Mouse (Mus musculus) kidney, embryonic 15.5 days (tissue): ENCODE results near the gene Serping1. TPM values are rescaled to one million over a fixed set of nuclear protein-coding genes. Genes with fewer than 3 reads are reported as not detected.

Source experiments
- ATAC-seq: fragments of 200-750 bp; cut with Nextera tagmentation; replicated peaks from 2 replicates; pipeline ENCODE4 v1.8.0; 2017; ENCODE audit warnings: moderate TSS enrichment; ENCODE audit not compliant: low FRiP score
- H3K27ac ChIP-seq: fragments of 300-500 bp; sonication (generic); 2 replicates; pipeline ENCODE4 v1.5.1; 2015; ENCODE audit warnings: mild to moderate bottlenecking, inconsistent platforms
- H3K27me3 ChIP-seq: fragments of 300-500 bp; sonication (generic); 2 replicates; pipeline ENCODE4 v1.6.1; 2015; ENCODE audit warnings: inconsistent platforms
- H3K36me3 ChIP-seq: fragments of 300-500 bp; sonication (generic); 2 replicates; pipeline ENCODE4 v1.6.1; 2015; ENCODE audit warnings: inconsistent platforms
- H3K4me1 ChIP-seq: fragments of 300-500 bp; sonication (generic); 2 replicates; pipeline ENCODE4 v1.6.1; 2015; ENCODE audit warnings: inconsistent platforms
- H3K4me2 ChIP-seq: fragments of 300-500 bp; sonication (generic); 2 replicates; pipeline ENCODE4 v1.6.1; 2015; ENCODE audit warnings: moderate library complexity, mild to moderate bottlenecking, inconsistent platforms
- H3K4me3 ChIP-seq: fragments of 300-500 bp; sonication (generic); replicated peaks from 2 replicates; pipeline ENCODE4 v1.5.1; 2015; ENCODE audit warnings: mild to moderate bottlenecking, inconsistent platforms
- H3K9ac ChIP-seq: fragments of 300-500 bp; sonication (generic); 2 replicates; pipeline ENCODE4 v1.6.1; 2015; ENCODE audit warnings: mild to moderate bottlenecking, inconsistent platforms
- H3K9me3 ChIP-seq: fragments of 300-500 bp; sonication (generic); replicated peaks from 2 replicates; pipeline ENCODE4 v1.6.1; 2016; ENCODE audit warnings: inconsistent platforms
- WGBS: fragments of 180-500 bp; shearing (Covaris S2); methylation state at CpG from one replicate; pipeline ENCODE4 v1.1.7; 2015; ENCODE audit warnings: mixed read lengths; 5-methylcytosine and 5-hydroxymethylcytosine counted together
- polyA plus RNA-seq: library from polyadenylated mRNA; unstranded; fragments of >200 nt; fragmentation: Nextera tagmentation; extraction: Ambion mirVana; gene quantifications from 2 replicates; pipeline ENCODE4 v1.2.1, GENCODE M21; 2015

The Serping1 gene
- polyA plus RNA-seq, 1 experiment from 2014 or later, result 109 TPM

DNA sequence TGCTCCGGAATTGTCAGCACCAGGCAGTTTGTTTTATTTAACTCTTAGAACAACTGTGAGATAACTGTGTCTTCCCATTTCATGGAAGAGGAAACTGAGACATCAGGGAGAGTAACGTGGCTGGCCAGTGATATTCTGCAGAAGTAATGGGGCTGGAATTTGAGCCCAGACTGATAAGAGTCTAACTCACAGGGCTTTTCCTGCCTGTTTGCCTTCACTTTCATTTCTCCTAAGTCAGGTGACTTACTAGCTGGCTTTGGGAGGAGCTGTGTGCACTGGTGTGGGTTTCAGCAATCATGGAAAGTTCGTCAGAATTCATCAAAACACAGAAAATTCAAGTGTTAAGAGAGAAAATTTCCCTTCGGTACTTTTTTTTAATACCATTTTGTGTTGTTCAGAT is 25.1 kb upstream of the Serping1 start:
- H3K4me1 ChIP-seq, result peaks cover 11% of the 10 kb centered on the region
- H3K9me3 ChIP-seq, result no peaks in the 10 kb centered on the region
- 76% methylated on average over 4 of the region's 4 CpGs for WGBS
- ATAC-seq, result no peak
- H3K4me2 ChIP-seq, result no peak overlapping the region
- no peak overlapping the region for H3K4me3 ChIP-seq
- H3K36me3 ChIP-seq, result no peaks in the 10 kb centered on the region
- no peak overlapping the region for H3K27ac ChIP-seq
- no peak overlapping the region for H3K9ac ChIP-seq
- no peaks in the 10 kb centered on the region for H3K27me3 ChIP-seq

DNA sequence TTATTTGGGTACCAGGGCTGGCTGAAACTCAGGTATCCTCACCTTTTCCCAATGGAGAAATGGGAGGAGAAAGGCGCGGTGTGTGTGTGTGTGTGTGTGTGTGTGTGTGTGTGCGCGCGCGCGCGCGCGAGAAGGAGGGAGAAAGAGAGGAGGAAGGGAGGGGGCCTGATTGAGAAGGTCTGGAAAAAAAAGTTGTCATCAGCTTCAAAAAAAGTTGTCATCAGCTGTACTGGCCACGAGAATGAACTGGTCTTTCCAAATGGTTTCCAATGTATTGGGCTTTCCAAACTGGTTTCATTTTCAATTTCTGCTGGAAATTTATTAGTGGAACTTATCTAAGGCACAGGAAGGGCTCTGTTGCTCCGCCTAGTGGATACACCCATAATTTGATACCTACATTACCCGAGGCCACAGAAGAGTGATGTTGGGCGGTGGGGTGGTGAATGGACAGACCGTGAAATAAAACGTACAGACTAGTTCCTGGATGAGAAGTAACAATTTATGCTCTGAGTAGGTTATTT is 23.9 kb upstream of the Serping1 start:
- ATAC-seq, result peak; percentile 79
- H3K4me1 ChIP-seq, result peaks cover 11% of the 10 kb centered on the region
- H3K9ac ChIP-seq, result peak overlapping the region; percentile 58
- H3K4me2 ChIP-seq, result peak overlapping the region; percentile 97
- no peaks in the 10 kb centered on the region for H3K27me3 ChIP-seq
- peak overlapping the region; percentile 60 for H3K4me3 ChIP-seq
- H3K36me3 ChIP-seq, result no peaks in the 10 kb centered on the region
- peak overlapping the region; percentile 77 for H3K27ac ChIP-seq
- under 1% methylated on average over 15 of the region's 16 CpGs for WGBS
- H3K9me3 ChIP-seq, result no peaks in the 10 kb centered on the region

- H3K9me3 ChIP-seq, result no peaks in the 10 kb centered on the region
- H3K4me2 ChIP-seq, result peak within 1 kb of the TSS; percentile 97
- H3K4me1 ChIP-seq, result peaks cover 11% of the 10 kb centered on the region
- no peaks in the 10 kb centered on the region for H3K36me3 ChIP-seq
- peak within 1 kb of the TSS; percentile 58 for H3K9ac ChIP-seq
- H3K27ac ChIP-seq, result peak within 1 kb of the TSS; percentile 77
- H3K4me3 ChIP-seq, result peak within 1 kb of the TSS; percentile 60
- no peaks in the 10 kb centered on the region for H3K27me3 ChIP-seq
- WGBS, result under 1% methylated on average over 21 of the region's 21 CpGs
- ATAC-seq, result peak; percentile 88
Observed at GRCm38 (mm10) chr2:84798493-84798921, 23.3 kb upstream of the Serping1 start, which contains the start of gene Ube2l6. TSS of gene Ube2l6 (plus strand) at chr2:84798828.

GRCm38 (mm10) chr2:84797833-84798492 is 22.7 kb upstream of the Serping1 start:
- Histone ChIP-seq H3K36me3 (no peaks in the 10 kb centered on the region), H3K27ac (peak overlapping the region; percentile 77), H3K4me3 (peak overlapping the region; percentile 60), H3K9ac (peak overlapping the region; percentile 58), H3K4me2 (peak overlapping the region; percentile 97), H3K27me3 (no peaks in the 10 kb centered on the region), H3K9me3 (no peaks in the 10 kb centered on the region), H3K4me1 (peaks cover 11% of the 10 kb centered on the region)
- 10% methylated on average over 13 of the region's 13 CpGs for WGBS
- peak; percentile 43 for ATAC-seq

DNA sequence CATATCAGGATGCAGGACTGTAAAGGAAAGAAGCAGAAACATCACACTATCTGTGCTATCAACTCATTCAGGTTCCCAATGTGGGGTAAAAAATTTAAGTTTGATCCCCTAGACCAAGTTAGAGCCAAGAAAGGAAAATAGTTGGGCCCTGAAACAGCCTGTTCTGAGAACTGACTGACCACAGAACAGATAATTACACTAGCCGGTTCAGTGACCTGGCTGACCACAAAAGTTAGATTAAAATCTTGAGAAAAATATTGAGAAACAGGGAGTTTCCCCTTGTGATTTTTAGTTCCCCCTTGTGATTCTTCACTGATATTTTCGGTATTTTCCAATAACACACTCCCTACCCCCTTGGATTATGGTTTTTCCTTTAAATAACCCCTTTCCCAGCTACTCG is 18.6 kb upstream of the Serping1 start:
- peaks cover 8% of the 10 kb centered on the region; the same call in 1 of the 2 replicates for H3K4me1 ChIP-seq
- H3K9me3 ChIP-seq, result no peaks in the 10 kb centered on the region
- no peaks in the 10 kb centered on the region for H3K27me3 ChIP-seq
- 76% methylated on average over 3 of the region's 3 CpGs for WGBS
- H3K9ac ChIP-seq, result no peak overlapping the region
- no peak overlapping the region for H3K4me3 ChIP-seq
- H3K4me2 ChIP-seq, result no peak overlapping the region
- no peaks in the 10 kb centered on the region for H3K36me3 ChIP-seq
- ATAC-seq, result no peak
- H3K27ac ChIP-seq, result no peak overlapping the region

DNA sequence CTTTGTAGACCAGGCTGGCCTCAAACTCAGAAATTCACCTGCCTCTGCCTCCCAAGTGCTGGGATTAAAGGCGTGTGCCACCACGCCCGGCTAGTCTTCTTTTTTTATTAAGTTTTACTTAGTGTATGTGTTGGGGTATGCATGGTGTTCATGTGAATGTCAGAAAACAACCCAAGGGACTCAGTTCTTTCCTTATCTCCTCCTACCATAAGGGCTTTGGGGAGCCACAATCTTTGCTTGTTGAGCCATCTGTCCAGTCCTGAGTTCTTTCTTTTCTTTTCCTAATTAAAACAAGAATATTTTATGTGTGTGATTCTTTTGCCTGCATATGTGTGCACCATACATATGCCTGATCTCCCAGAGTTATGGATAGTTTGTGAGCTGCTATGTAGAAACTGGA is 17.9 kb upstream of the Serping1 start:
- 90% methylated on average over 3 of the region's 3 CpGs for WGBS
- H3K27me3 ChIP-seq, result no peaks in the 10 kb centered on the region

GRCm38 (mm10) chr2:84792516-84792915 is 17.3 kb upstream of the Serping1 start:
- H3K9me3 ChIP-seq, result no peaks in the 10 kb centered on the region
- WGBS, result 61% methylated on average over 3 of the region's 3 CpGs
- no peak for ATAC-seq
- no peak overlapping the region for H3K27ac ChIP-seq
- no peaks in the 10 kb centered on the region for H3K36me3 ChIP-seq
- H3K4me1 ChIP-seq, result no peaks in the 10 kb centered on the region
- no peak overlapping the region for H3K4me3 ChIP-seq
- no peak overlapping the region for H3K4me2 ChIP-seq
- H3K9ac ChIP-seq, result no peak overlapping the region
- H3K27me3 ChIP-seq, result no peaks in the 10 kb centered on the region

More for the DNA sequence above, 17.9 kb upstream of the Serping1 start:
- H3K4me1 ChIP-seq, result peaks cover 4% of the 10 kb centered on the region; the same call in 1 of the 2 replicates
- no peak overlapping the region for H3K4me3 ChIP-seq
- no peaks in the 10 kb centered on the region for H3K36me3 ChIP-seq
- no peak for ATAC-seq
- no peak overlapping the region for H3K9ac ChIP-seq
- H3K27ac ChIP-seq, result no peak overlapping the region
- no peak overlapping the region for H3K4me2 ChIP-seq
- no peaks in the 10 kb centered on the region for H3K9me3 ChIP-seq

- no peak for ATAC-seq
- Histone ChIP-seq H3K27ac (no peak overlapping the region), H3K36me3 (no peaks in the 10 kb centered on the region), H3K4me3 (no peak overlapping the region), H3K4me1 (no peaks in the 10 kb centered on the region), H3K9me3 (no peaks in the 10 kb centered on the region), H3K27me3 (no peaks in the 10 kb centered on the region), H3K9ac (no peak overlapping the region), H3K4me2 (no peak overlapping the region)
- WGBS, result 46% methylated on average over 9 of the region's 9 CpGs
Observed at GRCm38 (mm10) chr2:84790418-84790817, 15.2 kb upstream of the Serping1 start.

DNA sequence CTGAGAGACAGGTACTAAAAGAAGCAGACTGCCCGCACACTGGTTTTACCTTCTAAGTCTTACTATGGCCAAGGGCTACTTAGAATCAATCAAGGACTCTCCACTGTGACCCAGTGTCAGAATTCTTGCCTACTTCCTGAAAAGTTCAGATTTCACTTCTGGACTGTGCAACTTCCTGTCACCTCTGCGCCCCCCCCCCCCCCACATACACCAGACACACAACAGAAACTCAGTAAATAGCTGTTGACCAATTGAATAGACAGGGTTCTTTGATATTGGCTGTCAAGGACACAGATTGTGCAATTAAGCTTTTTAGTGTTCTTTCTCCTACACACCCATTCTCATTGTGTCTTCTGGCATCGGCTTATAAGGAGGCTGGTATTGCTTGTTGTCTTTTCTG is 13.1 kb upstream of the Serping1 start:
- WGBS, result 69% methylated on average over 3 of the region's 3 CpGs
- no peak for ATAC-seq
- Histone ChIP-seq H3K4me1 (0 out of 2 replicates have a peak, but pooled peaks cover 2% of the 10 kb centered on the region), H3K4me3 (no peak overlapping the region), H3K36me3 (no peaks in the 10 kb centered on the region), H3K27ac (no peak overlapping the region), H3K4me2 (no peak overlapping the region), H3K27me3 (no peaks in the 10 kb centered on the region), H3K9me3 (no peaks in the 10 kb centered on the region), H3K9ac (no peak overlapping the region)

- H3K27ac ChIP-seq, result peak overlapping the region; percentile 41; the same call in 1 of the 2 replicates
- no peak overlapping the region for H3K4me2 ChIP-seq
- no peaks in the 10 kb centered on the region for H3K36me3 ChIP-seq
- no peaks in the 10 kb centered on the region for H3K27me3 ChIP-seq
- H3K4me1 ChIP-seq, result 0 out of 2 replicates have a peak, but pooled peaks cover 2% of the 10 kb centered on the region
- 55% methylated on average over 3 of the region's 3 CpGs for WGBS
- H3K9me3 ChIP-seq, result no peaks in the 10 kb centered on the region
- peak; percentile 56; the same call in 1 of the 2 replicates for ATAC-seq
- no peak overlapping the region for H3K4me3 ChIP-seq
- no peak overlapping the region for H3K9ac ChIP-seq
Observed at GRCm38 (mm10) chr2:84783840-84784566, 8.8 kb upstream of the Serping1 start.

DNA sequence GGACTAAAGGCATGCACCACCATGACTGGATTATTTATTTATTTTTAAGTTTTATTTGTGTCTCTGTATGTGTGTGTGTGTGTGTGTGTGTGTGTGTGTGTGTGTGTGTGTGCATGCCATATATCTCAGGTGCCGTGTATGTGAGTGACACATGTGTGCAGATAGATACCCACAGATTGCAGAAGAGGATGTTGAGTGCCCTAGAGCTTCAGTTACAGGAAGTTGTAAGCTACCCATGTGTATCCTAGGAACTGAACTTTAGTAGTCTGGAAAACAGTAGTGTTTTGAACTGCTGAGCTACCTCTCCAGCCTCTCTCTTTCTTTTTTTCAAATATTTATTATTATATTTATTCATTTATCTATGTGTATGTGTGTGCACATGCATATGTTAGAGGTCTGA is 8.1 kb upstream of the Serping1 start:
- Histone ChIP-seq H3K4me2 (no peak overlapping the region), H3K9me3 (no peaks in the 10 kb centered on the region), H3K27ac (no peak overlapping the region), H3K9ac (no peak overlapping the region), H3K4me3 (no peak overlapping the region), H3K36me3 (no peaks in the 10 kb centered on the region), H3K27me3 (no peaks in the 10 kb centered on the region), H3K4me1 (0 out of 2 replicates have a peak, but pooled peaks cover 2% of the 10 kb centered on the region)
- ATAC-seq, result no peak
- 82% methylated on average over 1 of the region's 1 CpGs for WGBS

- ATAC-seq, result no peak
- no peaks in the 10 kb centered on the region for H3K36me3 ChIP-seq
- H3K9me3 ChIP-seq, result no peaks in the 10 kb centered on the region
- H3K9ac ChIP-seq, result no peak overlapping the region
- H3K4me1 ChIP-seq, result peaks cover 14% of the 10 kb centered on the region
- no peak overlapping the region for H3K4me2 ChIP-seq
- H3K27ac ChIP-seq, result no peak overlapping the region
- H3K27me3 ChIP-seq, result no peaks in the 10 kb centered on the region
- H3K4me3 ChIP-seq, result no peak overlapping the region
- whole genome bisulfite sequencing, result 64% methylated on average over 6 of the region's 6 CpGs
Observed at GRCm38 (mm10) chr2:84779210-84779609, 4.0 kb upstream of the Serping1 start.
